Mouse (Mus musculus): ENCODE data around the gene Hyal2. TPM values are rescaled to one million over a fixed set of nuclear protein-coding genes. Genes with fewer than 3 reads are reported as not detected.
A peak's percentile ranks its signal among the peaks of the same experiment; 100 is the strongest.
"Not testable (repeated sequence)": the region's sequence is repeated elsewhere in the genome, so short reads cannot be mapped to it uniquely, and the experiment has no call there.

The Hyal2 gene
- polyA plus RNA-seq, 1 experiment from 2014 or later, result 87.4 TPM

DNA sequence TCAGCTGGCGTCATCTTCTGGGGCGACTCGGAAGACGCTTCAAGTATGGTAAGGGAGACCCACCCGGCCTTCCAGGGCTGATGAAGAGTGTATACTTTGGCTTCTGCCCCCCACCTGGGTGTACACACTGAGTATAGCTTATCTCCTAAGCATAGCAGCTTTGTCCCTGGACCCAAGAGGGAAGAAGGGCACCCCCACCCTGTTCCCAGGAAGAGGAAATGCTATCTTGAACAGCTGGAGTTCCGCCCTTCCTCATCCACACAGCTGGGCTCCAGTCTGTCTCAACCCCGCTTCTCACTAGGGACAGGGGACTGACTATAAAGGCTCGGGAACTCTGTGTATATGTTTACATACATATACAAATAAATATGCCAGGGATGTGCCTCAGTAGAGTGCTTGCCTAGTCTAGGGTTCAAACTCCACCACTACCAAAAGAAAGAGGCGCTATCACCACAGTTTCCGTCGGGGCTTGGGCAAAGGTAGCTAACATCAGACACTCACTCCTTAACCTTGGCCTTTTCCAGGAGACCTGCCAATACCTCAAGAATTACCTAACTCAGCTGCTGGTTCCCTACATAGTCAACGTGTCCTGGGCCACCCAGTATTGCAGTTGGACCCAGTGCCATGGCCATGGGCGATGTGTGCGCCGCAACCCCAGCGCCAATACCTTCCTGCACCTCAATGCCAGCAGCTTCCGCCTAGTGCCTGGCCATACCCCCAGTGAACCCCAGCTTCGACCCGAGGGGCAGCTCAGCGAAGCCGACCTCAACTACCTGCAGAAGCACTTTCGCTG lies 4.0 kb downstream of the Hyal2 start:
- Histone ChIP-seq H3K4me1 (ENCODE audit: control insufficient read depth, insufficient read depth, low read length) (peaks cover 41% of the 10 kb centered on the region), H3K36me3 (ENCODE audit: control insufficient read depth, insufficient read depth) (peaks cover 18% of the 10 kb centered on the region), H3K9me3 (replicated peaks; ENCODE audit: control insufficient read depth, low read length) (no peaks in the 10 kb centered on the region), H3K4me2 (ENCODE audit: low read depth, low read length) (peak overlapping the region; percentile 75), H3K9ac (ENCODE audit: low read length) (peak overlapping the region; percentile 9), H3K27ac (ENCODE audit: low read length) (no peak overlapping the region), H3K4me3 (ENCODE audit: low read length) (no peak overlapping the region; the same call in 1 of the 2 replicates), H3K27me3 (ENCODE audit: control insufficient read depth, insufficient read depth, low read length) (no peaks in the 10 kb centered on the region)
- WGBS, result 85% methylated on average over 22 of the region's 22 CpGs
- ATAC-seq (replicated peaks; ENCODE audit: extremely low read depth, insufficient read depth, low FRiP score), result no peak

DNA sequence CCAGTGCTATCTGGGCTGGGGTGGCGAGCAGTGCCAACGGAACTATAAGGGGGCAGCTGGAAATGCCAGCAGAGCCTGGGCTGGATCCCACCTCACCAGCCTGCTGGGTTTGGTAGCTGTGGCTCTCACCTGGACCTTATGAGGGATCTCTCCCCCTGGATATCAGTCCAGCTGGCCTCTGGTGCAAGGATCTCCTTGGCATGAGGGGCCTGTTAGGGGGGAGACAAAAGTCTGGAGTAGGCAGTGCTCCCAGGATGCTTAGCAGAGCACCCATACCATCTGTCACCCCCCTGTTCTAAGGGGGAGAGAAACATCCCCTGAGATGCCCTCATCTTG lies 4.5 kb downstream of the Hyal2 start:
- no peak overlapping the region for H3K4me2 ChIP-seq (ENCODE audit: low read depth, low read length)
- H3K27me3 ChIP-seq (ENCODE audit: control insufficient read depth, insufficient read depth, low read length), result no peaks in the 10 kb centered on the region
- no peak for ATAC-seq (replicated peaks; ENCODE audit: extremely low read depth, insufficient read depth, low FRiP score)
- H3K36me3 ChIP-seq (ENCODE audit: control insufficient read depth, insufficient read depth), result peaks cover 18% of the 10 kb centered on the region
- WGBS, result 98% methylated on average over 2 of the region's 2 CpGs
- peak overlapping the region; percentile 26; the same call in 1 of the 2 replicates for H3K9ac ChIP-seq (ENCODE audit: low read length)
- H3K4me3 ChIP-seq (ENCODE audit: low read length), result no peak overlapping the region
- H3K27ac ChIP-seq (ENCODE audit: low read length), result peak overlapping the region; percentile 29; the same call in 1 of the 2 replicates
- peaks cover 45% of the 10 kb centered on the region for H3K4me1 ChIP-seq (ENCODE audit: control insufficient read depth, insufficient read depth, low read length)
- H3K9me3 ChIP-seq (replicated peaks; ENCODE audit: control insufficient read depth, low read length), result no peaks in the 10 kb centered on the region

DNA sequence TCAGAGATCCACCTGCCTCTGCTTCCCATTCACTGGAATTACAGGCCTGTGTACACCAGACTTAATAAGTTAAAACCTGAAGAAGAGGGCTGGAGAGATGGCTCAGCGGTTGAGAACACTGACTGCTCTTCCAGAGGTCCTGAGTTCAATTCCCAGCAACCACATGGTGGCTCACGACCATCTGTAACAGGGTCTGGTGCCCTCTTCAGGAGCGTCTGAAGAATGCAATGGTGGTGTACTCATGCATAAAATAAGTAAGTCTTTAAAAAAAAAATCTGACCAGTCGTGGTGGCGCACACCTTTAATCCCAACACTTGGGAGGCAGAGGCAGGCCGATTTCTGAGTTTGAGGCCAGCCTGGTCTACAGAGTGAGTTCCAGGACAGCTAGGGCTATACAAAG lies 6.0 kb downstream of the Hyal2 start:
- H3K36me3 ChIP-seq (ENCODE audit: control insufficient read depth, insufficient read depth), result peaks cover 18% of the 10 kb centered on the region
- H3K9ac ChIP-seq (ENCODE audit: low read length); H3K4me2 ChIP-seq (ENCODE audit: low read depth, low read length); ATAC-seq (replicated peaks; ENCODE audit: extremely low read depth, insufficient read depth, low FRiP score); H3K4me3 ChIP-seq (ENCODE audit: low read length); H3K27me3 ChIP-seq (ENCODE audit: control insufficient read depth, insufficient read depth, low read length); H3K27ac ChIP-seq (ENCODE audit: low read length); H3K9me3 ChIP-seq (replicated peaks; ENCODE audit: control insufficient read depth, low read length): not testable (repeated sequence)
- 83% methylated on average over 6 of the region's 6 CpGs for WGBS
- peaks cover 37% of the 10 kb centered on the region for H3K4me1 ChIP-seq (ENCODE audit: control insufficient read depth, insufficient read depth, low read length)

DNA sequence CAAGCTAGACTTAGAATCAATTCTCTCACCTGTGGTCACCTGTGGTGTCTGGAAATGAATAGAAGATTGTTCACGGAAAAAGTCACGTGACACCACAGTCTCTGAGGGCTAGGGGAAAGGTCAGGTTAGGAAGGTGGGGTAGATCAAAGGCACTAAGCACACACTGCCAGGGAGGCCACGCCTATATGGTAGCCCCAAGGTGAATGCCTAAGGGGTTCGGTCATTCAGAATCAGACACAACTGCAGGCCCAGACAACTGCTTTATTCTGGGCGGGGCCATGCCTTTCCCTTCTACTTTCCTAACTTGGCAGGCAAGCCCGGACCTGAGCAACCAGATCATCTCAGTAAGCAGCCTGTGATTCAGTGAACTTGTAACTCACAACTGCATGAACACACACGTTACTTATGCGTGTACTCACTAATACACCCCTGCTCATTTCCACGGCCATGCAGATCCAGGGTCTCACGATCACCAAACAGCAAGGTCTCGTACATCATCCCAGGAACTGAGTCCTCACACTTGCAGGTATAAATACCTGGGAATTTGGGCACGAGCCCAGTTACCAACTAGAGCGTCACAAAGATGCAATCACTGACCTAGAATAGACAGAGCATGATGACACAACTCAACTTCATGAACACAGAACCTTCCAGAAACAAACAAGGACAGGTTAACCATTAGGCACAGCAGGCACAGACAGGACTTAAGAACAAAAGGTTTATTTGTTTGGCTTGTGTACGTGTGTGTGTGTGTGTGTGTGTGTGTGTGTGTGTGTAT lies 8.0 kb downstream of the Hyal2 start:
- peak overlapping the region; percentile 70 for H3K27ac ChIP-seq (ENCODE audit: low read length)
- peaks cover 34% of the 10 kb centered on the region for H3K4me1 ChIP-seq (ENCODE audit: control insufficient read depth, insufficient read depth, low read length)
- H3K4me3 ChIP-seq (ENCODE audit: low read length), result no peak overlapping the region
- 79% methylated on average over 14 of the region's 14 CpGs for WGBS
- ATAC-seq (replicated peaks; ENCODE audit: extremely low read depth, insufficient read depth, low FRiP score), result no peak
- no peak overlapping the region; the same call in 1 of the 2 replicates for H3K4me2 ChIP-seq (ENCODE audit: low read depth, low read length)
- no peak overlapping the region for H3K9ac ChIP-seq (ENCODE audit: low read length)
- peaks cover 18% of the 10 kb centered on the region for H3K36me3 ChIP-seq (ENCODE audit: control insufficient read depth, insufficient read depth)
- H3K27me3 ChIP-seq (ENCODE audit: control insufficient read depth, insufficient read depth, low read length), result no peaks in the 10 kb centered on the region
- H3K9me3 ChIP-seq (replicated peaks; ENCODE audit: control insufficient read depth, low read length), result no peaks in the 10 kb centered on the region

DNA sequence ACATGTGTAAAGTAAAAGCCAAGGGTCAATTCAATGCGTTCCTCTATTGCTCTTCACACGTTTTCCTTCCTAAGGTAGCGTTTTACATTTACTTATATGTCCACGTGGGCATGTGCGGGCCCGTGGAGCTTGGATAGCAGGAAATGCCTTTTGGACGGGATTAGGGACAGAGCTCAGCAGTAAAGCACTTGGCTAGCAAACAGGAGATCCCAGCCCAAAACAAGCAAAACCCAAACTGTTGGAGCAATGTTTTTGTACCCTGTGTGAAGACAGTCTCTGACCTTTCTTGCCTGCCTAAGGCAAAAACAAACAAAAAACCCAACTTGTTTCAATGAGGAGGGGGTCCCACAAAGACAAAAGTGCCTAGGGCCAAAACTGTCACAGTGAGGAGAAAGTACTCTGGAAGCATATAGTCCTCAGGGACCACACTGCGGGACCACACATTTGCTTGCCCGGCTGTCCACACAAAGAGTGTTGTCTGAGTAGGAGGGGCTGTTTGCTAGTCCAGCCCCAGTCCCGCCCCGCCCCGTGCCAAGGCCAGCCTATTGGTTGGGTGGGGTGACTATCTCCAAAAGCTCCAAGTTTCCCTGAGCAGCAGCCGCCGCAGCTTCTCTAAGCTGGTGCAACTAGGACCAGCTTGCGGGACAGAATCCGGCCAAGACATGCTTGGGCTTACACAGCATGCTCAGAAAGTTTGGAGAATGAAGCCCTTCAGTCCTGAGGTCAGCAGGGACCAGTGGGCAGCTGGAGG lies 8.8 kb downstream of the Hyal2 start, which contains the start of gene Hyal1:
Gene Hyal1 (plus strand): TSS at position 571 of the 751 bp plus-strand sequence.
- Histone ChIP-seq H3K36me3 (ENCODE audit: control insufficient read depth, insufficient read depth) (peaks cover 16% of the 10 kb centered on the region), H3K9ac (ENCODE audit: low read length) (peak within 1 kb of the TSS; percentile 63), H3K4me2 (ENCODE audit: low read depth, low read length) (peak within 1 kb of the TSS; percentile 60), H3K4me3 (ENCODE audit: low read length) (peak within 1 kb of the TSS; percentile 34), H3K9me3 (replicated peaks; ENCODE audit: control insufficient read depth, low read length) (no peaks in the 10 kb centered on the region), H3K27ac (ENCODE audit: low read length) (peak within 1 kb of the TSS; percentile 70), H3K4me1 (ENCODE audit: control insufficient read depth, insufficient read depth, low read length) (peaks cover 31% of the 10 kb centered on the region), H3K27me3 (ENCODE audit: control insufficient read depth, insufficient read depth, low read length) (no peaks in the 10 kb centered on the region)
- 24% methylated on average over 16 of the region's 16 CpGs for WGBS
- peak; percentile 72 for ATAC-seq (replicated peaks; ENCODE audit: extremely low read depth, insufficient read depth, low FRiP score)

DNA sequence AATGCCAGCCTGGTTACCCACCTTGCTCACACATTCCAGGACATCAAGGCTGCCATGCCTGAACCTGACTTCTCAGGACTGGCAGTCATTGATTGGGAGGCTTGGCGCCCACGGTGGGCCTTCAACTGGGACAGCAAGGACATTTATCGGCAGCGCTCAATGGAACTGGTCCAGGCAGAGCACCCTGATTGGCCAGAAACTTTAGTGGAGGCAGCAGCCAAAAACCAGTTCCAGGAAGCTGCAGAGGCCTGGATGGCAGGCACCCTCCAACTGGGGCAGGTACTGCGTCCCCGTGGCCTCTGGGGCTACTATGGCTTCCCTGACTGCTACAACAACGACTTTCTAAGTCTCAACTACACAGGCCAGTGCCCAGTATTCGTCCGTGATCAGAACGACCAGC lies 10.1 kb downstream of the Hyal2 start:
- Histone ChIP-seq H3K36me3 (ENCODE audit: control insufficient read depth, insufficient read depth) (peaks cover 4% of the 10 kb centered on the region), H3K9me3 (replicated peaks; ENCODE audit: control insufficient read depth, low read length) (no peaks in the 10 kb centered on the region), H3K27ac (ENCODE audit: low read length) (no peak overlapping the region), H3K4me1 (ENCODE audit: control insufficient read depth, insufficient read depth, low read length) (peaks cover 31% of the 10 kb centered on the region), H3K9ac (ENCODE audit: low read length) (no peak overlapping the region), H3K4me2 (ENCODE audit: low read depth, low read length) (peak overlapping the region; percentile 5; the same call in 1 of the 2 replicates), H3K27me3 (ENCODE audit: control insufficient read depth, insufficient read depth, low read length) (no peaks in the 10 kb centered on the region), H3K4me3 (ENCODE audit: low read length) (no peak overlapping the region)
- WGBS, result 91% methylated on average over 10 of the region's 10 CpGs
- no peak for ATAC-seq (replicated peaks; ENCODE audit: extremely low read depth, insufficient read depth, low FRiP score)

DNA sequence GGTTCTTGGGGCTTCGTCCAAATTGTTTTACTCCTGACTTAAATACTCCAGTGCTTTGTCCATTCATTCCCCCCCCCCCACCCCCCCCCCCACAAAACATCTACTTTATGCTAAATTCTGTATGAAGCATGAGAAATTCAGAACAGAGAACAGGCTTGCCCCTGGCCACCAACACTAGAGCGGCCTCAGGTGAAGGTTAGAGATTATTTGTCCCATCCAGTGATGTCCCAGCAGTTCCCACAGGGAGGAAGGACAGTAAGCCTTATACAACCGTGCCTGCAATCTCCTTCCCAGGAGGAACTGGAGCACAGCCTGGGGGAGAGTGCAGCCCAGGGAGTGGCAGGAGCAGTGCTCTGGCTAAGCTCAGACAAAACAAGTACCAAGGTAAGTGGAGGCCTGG lies 10.8 kb downstream of the Hyal2 start, which contains the start of gene Naa80:
Gene Naa80 (plus strand): TSS at position 301 of the 400 bp plus-strand sequence.
- no peaks in the 10 kb centered on the region for H3K9me3 ChIP-seq (replicated peaks; ENCODE audit: control insufficient read depth, low read length)
- no peak within 1 kb of the TSS for H3K4me3 ChIP-seq (ENCODE audit: low read length)
- ATAC-seq (replicated peaks; ENCODE audit: extremely low read depth, insufficient read depth, low FRiP score), result no peak
- whole genome bisulfite sequencing, result 73% methylated on average over 3 of the region's 3 CpGs
- H3K36me3 ChIP-seq (ENCODE audit: control insufficient read depth, insufficient read depth), result peaks cover 7% of the 10 kb centered on the region
- no peak within 1 kb of the TSS for H3K9ac ChIP-seq (ENCODE audit: low read length)
- H3K4me2 ChIP-seq (ENCODE audit: low read depth, low read length), result peak within 1 kb of the TSS; percentile 5; the same call in 1 of the 2 replicates
- no peak within 1 kb of the TSS for H3K27ac ChIP-seq (ENCODE audit: low read length)
- H3K27me3 ChIP-seq (ENCODE audit: control insufficient read depth, insufficient read depth, low read length), result no peaks in the 10 kb centered on the region
- H3K4me1 ChIP-seq (ENCODE audit: control insufficient read depth, insufficient read depth, low read length), result peaks cover 31% of the 10 kb centered on the region

DNA sequence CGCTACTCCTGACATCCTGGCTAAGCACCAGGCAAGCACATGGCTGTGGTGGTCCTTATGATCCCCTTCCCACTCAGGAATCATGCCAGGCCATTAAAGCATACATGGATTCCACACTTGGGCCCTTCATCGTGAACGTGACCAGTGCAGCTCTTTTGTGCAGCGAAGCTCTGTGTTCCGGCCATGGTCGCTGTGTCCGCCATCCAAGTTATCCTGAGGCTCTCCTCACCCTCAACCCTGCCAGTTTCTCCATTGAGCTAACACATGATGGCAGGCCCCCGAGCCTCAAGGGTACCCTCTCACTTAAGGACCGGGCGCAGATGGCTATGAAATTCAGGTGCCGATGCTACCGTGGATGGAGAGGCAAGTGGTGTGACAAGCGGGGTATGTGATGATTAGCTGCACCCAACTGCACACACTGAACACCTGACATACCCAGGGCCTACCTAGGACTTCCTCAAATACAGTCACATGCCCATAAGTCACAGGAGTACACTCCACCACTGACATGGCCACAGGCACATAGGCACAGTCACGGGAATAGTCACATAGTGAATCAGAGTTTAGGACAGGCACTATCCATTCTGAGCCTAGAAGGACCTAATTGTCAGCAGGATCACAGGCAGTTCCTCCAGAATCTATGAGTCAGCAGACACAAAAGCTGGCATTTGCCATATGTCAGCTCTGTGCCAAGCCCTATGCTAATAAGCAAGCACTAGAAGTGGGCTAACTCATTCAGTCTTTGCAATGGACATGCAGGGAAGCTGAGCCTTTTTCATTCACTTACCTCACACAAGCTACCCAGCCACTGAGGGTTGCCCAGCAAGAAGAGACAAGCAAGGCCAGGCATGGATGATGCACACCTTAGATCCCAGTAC lies 11.5 kb downstream of the Hyal2 start:
- Histone ChIP-seq H3K27me3 (ENCODE audit: control insufficient read depth, insufficient read depth, low read length) (no peaks in the 10 kb centered on the region), H3K4me3 (ENCODE audit: low read length) (no peak overlapping the region), H3K4me2 (ENCODE audit: low read depth, low read length) (no peak overlapping the region), H3K36me3 (ENCODE audit: control insufficient read depth, insufficient read depth) (peaks cover 7% of the 10 kb centered on the region), H3K9ac (ENCODE audit: low read length) (no peak overlapping the region), H3K4me1 (ENCODE audit: control insufficient read depth, insufficient read depth, low read length) (peaks cover 31% of the 10 kb centered on the region), H3K27ac (ENCODE audit: low read length) (no peak overlapping the region), H3K9me3 (replicated peaks; ENCODE audit: control insufficient read depth, low read length) (no peaks in the 10 kb centered on the region)
- 92% methylated on average over 14 of the region's 14 CpGs for WGBS
- no peak for ATAC-seq (replicated peaks; ENCODE audit: extremely low read depth, insufficient read depth, low FRiP score)

Measured in heart, embryonic 16.5 days (tissue).